Mouse (Mus musculus) kidney, adult 18-20 months (tissue): ENCODE measurements at regions not wholly inside any gene's neighbourhood (a gene's known extent, or its start where the extent isn't known, plus 50 kb on each side); places are given as distances from the start of the nearest gene placed in this dataset.
A peak's percentile ranks its signal among the peaks of the same experiment; 100 is the strongest.

Experiments used
- DNase-seq: peaks from one replicate; pipeline ENCODE4 v3.0.0; 2021

DNA sequence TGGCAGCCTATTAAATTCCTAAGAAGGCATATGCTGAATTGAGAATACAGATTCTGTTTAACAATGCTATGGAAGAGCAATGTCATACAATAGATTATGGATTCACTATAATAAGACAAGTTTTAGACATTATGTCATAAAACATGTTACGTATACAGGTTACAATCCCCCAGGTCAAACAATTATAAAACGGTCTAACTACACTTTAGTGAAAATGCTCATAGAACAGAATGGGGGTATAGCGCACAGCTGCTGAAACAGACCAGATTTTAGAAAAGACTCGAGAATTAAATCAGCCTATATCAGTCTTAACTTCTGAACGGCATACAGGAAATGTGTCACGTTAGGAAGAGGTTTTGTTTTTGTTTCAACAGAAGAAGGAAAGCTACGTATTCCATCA, 660.5 kb upstream of the Sel1l start:
- no peak for DNase-seq

DNA sequence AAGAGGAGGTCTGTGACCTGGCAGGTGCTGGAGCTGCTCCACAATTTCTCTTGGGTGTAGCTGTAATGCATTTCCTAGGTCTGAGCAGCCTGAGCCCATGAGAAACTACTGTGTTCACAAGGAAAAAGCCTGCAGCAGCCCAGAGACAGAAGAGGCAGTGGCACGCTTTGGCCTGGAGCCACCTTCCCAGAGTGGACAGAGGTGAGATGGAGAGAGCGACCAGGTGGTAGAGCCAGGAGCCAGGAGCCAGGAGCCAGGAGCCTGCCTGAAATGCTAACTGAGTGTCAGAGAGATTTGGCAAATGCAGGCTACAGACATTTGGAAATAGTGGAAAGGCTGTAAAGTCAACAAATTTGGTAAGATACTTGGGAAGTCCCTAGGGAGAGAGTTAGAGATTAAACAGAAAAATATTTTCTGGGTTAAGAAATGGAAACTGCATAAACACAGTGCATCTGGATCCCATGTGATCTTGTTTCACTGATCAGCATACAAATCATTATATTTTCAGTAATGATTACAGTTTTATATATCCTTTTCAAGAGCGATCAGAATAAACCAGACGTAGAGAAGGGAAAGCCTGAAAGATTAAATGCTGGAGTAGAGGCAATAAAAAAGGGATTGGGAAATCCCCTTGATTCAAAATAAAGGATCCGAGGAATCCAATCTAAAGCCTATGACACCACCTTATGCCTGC, 660.0 kb upstream of the Sel1l start:
- no peak for DNase-seq

DNA sequence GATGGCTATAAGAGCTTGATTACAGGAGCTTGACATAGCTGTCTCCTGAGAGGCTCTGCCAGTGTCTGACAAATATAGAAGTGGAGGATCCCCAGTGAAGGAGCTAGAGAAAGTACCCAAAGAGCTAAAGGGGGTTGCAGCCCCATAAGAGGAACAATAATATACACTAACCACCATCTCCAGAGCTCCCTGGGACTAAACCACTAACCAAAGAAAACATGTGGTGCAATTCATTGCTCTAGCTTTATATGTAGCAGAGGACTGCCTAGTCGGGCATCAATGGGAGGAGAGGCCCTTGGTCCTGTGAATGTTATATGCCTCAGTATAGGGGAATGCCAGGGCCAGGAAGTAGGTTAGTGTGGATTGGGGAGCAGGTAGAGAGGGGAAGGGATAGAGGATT, 635.0 kb upstream of the Sel1l start:
- DNase-seq, result no peak

DNA sequence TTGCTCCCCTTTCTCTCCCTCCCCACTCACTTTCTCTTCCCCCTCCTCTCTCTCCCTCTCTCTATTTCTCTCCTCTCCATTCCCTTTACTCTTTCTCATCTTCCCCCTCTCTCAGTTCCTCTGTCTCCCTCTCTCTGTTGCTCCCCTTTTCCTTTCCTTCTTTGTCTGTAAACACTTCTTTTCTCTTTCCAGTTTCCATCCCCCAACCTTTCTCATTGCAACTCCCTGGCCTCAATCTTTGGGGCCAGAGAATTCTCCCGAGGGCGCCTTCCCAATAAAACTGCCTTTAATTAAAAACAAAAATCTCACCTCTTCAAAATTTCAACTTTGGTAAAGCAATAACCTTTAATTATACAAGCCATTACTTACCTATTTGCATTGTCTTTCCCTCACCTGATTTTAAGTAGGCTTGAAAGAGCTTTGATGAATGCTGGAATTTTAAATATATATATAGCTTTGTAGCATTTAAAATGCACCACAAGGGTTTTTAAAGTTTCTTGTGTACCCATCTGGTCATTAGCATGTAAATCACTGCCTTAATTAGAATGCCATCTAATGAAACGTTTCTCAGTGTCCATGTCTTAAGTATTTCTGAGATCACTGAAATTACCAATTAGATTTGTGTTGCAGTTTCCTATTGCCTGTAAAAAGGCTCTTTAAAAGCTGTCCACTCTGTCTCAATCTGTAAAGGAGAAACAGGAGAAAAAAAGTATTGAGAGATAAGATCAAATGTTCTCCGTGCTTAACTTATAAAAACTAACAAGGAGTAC, 625.5 kb upstream of the Sel1l start:
- no peak for DNase-seq

DNA sequence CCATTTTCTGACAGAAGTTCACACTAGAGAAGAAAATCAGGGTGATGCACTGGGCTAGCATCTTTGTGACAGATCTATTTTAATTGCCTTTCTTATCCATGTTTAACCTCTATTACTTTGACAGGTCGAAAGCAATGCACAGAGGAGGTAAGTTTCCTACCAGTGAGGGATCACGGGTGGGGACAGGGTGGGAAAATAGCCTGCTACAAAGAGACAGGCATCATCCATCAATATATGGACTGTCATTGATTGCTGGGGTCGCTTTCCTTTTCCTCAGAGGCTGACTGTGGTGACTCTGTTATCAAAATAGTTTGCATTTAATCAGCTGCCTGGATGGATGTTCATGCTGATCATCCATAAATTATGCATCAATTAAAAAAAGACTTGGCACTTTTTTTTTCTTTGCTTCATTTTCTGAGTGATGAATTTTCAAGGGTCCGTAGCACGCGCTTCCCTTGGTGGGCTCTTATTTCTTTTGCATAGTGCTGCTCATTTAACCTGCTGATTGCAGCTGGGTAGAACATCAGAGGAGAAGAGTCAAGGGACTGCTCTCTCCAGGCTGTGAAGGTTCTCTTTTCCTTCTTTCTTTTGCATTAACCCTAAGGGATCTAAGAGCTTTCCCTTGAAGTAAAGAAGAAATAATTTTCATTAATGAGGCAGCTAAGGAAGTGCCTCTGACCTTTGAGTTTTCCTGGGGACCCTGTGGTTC, 602.3 kb upstream of the Sel1l start:
- no peak for DNase-seq

DNA sequence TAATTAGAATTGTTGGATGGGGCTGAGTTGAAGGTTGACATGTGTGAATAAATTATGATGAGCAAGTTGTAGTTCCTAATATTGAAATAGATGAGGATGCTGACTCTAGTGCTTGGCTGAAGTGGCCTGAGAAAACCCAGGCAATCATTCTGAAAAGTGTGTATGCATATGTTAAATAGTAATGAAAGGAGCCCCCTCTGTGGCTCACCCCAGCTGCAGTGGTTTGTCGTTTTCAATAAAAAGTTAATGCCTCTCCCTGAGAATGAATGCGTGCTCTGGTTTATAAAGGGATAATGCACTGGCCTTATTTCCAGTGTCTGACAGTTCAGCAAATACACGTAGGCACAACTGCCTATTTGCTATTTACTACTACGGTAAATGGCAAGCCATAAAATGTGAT, 569.5 kb upstream of the Sel1l start:
- DNase-seq, result no peak

DNA sequence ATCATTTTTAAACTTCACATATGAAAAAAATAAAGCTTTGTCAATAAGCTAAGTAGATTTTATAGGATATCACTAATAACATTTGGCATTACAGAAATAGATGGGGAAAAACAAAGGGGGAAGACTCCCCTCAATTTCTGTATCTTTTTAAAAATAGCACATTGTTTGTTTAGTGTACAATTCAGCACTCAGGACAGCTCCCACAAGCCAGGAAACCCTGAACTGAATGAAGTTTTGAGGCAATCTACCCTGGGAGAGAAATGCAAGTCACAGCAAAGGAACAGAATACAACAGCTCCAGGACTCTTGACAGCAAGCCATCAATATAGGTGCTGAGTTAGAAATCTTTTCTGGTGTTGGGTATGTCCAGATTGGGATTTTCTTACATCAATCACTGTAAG, 556.5 kb upstream of the Sel1l start:
- DNase-seq, result no peak

DNA sequence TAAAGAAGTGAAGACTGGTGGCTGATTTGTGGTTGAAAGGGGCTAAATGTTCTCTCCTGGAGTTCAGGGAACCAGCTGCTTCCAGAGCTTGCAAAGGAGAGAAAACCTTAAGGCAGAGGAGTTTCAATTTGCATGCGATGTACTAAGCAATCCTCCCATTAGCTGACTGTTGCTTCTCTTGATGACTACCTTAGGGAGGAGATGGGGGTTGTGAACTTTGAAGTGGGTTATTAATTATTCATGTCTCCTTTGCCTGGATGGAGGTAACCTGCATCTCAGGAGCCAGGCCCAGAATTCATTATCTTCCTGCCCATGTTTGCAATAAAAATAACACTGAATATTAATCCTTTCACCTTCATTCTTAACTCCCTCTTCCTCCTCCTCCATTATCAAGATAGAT, 552.0 kb upstream of the Sel1l start:
- DNase-seq, result no peak

DNA sequence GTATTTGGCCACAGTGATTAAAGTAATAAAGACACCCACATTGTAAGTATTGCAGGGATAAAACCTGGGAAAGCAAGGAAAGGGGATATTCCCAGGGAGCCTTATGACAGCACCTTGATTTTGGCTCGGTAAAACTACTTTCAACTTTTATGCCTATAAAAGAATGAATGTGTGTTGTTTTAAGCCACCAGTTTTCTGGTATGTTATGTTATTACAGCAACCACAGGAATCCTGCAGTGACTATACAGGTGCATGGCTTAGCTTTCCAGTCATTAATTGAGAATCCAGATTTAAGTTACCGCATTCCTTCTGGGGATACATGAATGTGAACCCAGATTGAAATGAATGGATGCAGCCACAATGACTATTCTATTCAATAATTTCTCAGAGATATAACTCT, 537.2 kb upstream of the Sel1l start:
- DNase-seq, result no peak

DNA sequence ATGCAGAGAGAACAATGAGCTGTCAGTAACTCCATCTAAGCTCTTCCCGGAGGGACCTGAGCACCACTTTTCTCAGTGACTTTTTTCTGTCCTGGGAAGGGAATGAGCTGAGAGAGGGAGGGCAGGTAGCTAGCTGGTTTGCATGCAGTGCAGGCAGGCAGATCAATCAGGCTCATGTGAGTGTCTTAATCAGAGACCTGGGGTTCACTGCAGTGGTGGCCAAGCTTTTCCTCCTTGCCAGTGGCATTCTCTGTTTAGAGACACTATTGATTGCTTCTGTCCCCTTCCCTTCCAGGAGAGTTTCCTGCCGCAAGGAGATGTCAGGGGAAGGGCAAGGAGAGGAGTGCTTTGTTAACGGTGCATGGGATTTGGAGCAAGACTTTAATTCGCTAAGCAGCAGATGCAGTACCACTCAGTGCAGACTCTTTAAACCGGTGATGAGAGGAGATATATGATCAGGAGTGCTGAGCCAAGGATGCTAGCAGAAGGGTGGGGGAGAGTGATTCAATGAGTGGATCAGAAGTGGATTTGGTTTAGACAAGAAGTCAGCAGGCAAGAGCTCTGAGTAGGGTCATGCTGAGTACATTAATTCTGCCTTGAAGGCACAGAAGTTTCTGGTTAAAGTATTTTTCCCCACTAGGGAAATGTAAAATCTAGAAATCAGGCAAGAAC, 535.4 kb upstream of the Sel1l start:
- no peak for DNase-seq

DNA sequence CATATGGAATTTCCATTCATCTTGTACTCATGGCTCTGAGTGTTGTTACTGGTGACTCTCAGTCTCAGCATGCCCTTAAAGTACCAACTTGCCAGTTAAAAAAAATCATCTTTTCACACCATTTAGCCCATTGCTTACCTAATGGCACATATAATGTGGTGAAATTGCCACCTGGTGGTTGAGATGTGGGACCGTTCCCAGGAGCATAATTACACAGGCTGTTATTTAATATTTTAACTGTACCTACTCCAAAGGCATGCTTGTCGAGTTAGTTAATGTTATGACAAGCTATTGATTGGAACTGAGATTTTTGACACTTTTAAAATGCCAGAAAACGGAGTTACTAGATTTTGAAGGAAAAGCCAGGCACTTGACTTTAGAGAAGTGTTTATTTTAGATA, 530.2 kb upstream of the Sel1l start:
- no peak for DNase-seq

DNA sequence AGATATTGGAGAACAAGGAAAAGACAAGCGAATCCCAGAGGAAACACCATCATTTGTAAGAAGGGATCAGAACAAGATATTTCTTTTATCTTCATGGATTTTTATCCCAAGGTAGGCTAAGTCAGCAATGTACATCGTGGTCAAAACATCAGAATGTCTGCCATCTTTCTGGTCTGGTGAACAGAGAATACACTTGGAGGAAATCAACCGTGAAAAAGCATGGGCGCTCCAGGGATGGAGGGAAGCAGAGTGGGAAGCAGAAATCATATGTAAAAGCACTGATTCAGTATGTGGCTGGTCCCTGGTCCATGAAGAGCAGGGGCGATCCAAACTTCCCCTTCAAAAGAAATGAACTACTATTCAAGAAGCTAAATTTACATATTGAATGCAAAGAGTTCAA, 517.0 kb upstream of the Sel1l start:
- DNase-seq, result no peak

DNA sequence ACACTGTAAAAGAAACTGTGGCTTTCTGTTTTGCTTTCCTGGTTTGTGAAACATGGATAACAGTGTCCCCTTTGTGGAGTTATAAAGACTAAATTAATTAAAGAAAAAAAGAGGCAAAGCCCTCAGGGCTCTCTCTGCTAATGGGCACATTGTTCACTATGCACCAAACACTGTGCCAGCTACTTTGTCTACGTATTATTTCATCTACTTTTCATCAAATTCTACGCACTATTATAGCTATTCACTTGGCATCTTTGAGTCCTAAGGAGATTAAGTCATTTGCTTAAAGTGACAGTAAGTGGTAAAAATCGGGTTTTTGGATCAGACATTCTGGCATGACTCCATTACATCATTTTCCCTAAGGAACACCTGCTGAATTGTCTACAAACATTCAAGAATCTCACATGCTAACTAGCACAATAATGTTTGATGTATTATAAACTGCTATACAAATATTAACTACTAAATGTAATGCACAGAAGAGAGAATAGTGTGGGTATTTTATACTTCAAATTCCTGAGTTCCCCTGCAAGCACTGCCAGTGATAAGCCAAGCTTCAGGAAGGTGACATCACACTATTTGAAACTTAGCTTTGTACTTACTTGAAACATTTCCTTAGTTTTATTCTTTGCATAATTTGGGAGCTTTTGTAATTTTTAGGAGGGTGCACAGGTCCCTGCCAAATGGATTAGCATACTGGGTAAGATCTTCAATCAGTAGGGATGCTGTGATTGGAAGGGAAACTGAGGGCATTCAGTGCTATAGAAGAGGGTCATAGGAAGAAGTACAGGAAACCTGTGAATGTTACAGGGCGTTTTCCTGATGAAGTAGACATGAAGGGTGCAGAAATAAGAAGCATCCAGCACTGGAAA, 504.7 kb upstream of the Sel1l start:
- no peak for DNase-seq

DNA sequence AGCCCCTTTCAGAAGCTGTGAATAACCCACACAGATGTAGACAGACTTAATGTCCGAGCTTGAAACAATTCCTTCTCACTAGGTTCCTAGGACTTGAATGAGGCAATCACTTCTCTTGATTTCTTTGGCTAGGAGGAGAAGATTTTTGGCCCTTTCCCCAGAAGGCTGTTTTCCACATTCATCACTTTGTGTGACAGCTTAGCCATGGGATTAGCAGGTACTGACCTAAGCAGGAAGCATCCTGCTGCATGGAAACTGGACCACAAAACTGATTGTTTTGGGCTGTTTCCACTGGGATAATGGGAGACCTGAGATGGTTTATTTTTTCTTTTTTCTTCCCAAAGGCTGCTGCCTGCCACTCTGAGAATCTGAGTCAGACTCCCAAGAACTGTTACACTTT, 469.3 kb upstream of the Sel1l start:
- DNase-seq, result no peak

DNA sequence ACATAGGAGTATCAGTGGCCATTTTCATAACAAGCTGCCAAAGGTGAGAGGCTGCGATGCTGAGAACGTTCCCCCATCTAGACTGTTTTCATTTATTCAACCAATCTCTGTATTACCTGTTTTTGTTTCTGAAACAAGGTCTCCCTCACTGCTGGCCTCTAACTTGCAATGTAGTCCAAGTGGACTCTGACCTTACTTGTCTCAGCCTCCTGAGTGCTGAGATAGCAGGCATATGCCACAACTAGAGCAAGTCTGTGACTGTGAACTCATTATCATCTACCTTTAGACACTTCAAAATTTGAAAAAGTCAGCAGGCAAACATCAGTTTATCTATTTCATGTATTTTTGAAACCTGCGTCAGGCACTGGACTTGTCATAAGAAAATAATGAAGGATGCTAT, 468.7 kb upstream of the Sel1l start:
- DNase-seq, result no peak

DNA sequence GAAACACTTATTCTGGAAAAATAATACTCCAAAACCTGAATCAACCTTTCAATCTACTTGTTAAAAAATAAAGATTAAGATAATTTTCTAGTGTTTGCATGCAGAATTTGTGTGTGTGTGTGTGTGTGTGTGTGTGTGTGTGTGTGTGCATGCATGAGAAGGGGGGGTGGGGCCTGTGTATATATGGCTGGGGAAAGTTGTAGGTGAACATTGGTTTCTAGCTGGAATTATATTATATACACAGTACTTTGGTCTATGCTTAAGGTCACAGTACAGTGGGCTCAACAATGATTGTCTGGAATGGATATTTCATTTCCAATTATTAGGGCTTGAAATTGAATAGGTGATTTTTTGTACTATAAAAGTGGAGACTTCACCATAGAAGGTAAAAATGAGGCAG, 467.3 kb upstream of the Sel1l start:
- no peak for DNase-seq

DNA sequence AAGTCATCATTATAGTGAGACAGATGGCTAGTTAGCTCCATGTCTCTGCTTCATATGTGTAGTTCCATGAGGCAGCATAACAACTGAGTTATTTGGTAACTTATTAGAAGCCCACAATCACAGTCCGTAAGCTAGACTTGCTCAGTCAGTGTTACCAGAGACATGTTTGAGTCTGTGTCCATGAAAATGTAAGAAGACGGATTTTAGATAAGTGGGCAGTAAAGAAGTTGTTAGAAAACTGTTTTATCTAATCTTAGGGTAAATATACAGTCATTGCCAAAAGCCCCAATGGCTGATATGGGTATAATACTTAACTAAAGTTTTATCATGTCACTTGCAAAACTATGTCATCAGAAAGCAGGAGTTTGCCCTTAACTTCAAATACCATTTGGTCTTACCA, 466.9 kb upstream of the Sel1l start:
- no peak for DNase-seq

DNA sequence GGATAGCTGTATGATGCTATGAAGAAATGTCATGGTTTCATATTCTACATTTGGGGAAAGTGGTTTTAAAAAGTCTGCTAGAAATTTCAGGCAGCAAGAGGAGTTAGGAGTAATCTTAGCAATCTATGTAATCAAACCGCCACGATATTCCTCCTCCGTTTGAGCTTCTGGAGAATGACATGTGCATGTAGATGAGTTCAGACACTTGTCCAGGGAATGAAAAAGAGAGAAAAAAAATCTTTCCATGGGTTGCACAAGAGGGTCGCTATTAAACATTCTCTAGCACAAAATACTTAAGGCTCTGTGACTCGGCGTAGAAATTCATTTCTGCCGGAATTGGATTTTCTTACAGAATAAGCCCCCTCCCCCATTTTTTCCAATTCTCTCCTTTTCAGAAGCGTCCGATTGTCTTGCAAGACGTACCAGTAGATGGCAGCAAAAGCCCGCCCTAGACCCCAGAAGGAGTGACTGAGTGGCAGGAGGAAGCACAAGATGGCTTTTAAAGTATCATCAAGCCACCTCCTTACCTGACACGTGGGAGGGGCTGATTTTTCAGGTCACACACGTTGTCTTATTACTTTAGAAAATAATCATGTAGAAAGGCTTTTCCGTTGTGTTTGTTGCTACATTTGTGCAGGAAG, 454.1 kb upstream of the Sel1l start:
- peak; percentile 50 for DNase-seq

DNA sequence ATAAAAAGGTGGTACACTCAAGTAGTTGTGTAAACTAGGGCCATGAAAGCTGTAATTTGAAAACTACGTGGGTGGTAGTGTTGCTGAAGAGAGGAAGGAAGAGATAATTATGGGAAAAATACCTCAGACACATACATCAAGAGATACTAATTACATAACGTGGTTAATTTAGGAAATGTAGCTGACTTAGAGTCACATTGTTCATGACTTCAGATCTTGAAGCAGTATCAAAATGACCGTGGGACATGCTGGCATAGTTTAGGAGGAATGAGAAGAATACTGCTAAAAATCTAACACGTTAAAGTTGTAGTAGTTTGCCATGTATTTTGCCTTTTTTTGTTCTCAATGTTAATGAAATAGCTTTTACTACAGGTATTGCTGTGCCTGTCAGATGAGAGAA, 445.9 kb upstream of the Sel1l start:
- no peak for DNase-seq

DNA sequence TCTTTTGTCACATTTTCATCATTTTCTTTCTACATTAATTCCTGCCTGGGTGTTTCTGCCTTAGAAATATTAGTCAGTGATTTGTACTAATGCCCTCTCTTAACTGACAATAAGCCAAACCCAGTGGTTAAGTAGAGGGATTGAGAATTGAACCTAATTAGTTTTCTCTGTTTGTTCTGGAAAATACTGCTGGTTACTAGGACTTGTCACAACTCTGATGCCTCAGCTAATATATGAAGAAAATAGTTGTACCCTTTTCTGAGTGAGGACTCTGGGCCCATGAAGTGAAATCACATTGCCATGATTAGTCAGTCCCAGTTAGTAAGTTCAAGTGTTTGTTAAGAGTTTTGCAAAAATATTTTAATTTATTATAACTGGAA, 444.4 kb upstream of the Sel1l start:
- DNase-seq, result no peak

DNA sequence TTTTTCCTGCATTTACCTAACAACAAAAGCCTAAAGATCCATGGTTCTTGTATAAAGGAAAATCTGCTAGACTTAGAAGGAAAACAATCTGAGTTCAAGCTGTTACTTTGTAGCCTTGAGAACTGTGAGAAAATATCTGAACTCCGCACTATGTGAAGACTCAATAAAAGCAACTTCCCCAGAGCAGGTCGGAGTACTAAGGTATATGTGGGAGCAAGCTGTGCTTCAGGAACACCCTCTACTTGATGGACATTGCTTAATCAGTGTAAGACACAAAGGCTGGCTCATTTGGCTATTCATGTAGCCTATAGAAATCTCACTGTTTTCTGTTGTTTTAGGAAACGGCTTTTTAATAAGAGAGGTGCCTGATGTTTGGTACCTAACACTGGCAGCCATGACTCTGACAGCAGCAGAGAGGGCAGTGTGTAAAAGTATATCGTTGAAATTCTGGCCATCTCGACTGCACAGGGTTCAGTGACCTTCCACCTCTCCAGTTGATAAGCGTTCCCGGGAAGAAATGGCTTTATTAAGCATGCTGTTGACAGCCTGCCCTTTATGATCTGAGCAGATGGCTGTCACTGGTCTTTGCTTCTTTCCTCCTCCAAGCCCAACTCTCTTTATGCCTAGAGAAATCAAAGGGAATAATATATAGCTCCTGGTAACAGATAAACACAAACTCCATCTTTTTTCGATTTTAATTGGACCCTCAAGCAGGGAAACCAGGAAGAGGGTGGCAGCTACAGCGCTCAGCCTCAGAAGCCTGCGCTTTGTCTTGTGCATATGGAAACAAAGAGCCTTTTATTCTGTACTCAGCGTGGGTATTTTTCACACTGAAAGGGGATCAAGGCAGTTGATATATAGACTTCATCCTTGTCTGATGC, 443.7 kb upstream of the Sel1l start:
- no peak for DNase-seq
